Mouse (Mus musculus): ENCODE measurements around the gene Sugp1.
"Not testable (repeated sequence)": the region's sequence is repeated elsewhere in the genome, so short reads cannot be mapped to it uniquely, and the experiment has no call there.

Gene Sugp1

GRCm38 (mm10) chr8:70042583-70043455, at the start of gene Sugp1, which contains the start of gene Mau2:
Gene Sugp1 (plus strand): TSS chr8:70042813.
Gene Mau2 (minus strand): TSS chr8:70042734.
- peak; percentile 96 for DNase-seq (ENCODE audit: extremely low spot score, low spot score)

- no peak for DNase-seq (ENCODE audit: extremely low spot score, low spot score)
These were observed 47.2 kb upstream of the Sugp1 start for GRCm38 (mm10) chr8:69995422-69995775.

DNA sequence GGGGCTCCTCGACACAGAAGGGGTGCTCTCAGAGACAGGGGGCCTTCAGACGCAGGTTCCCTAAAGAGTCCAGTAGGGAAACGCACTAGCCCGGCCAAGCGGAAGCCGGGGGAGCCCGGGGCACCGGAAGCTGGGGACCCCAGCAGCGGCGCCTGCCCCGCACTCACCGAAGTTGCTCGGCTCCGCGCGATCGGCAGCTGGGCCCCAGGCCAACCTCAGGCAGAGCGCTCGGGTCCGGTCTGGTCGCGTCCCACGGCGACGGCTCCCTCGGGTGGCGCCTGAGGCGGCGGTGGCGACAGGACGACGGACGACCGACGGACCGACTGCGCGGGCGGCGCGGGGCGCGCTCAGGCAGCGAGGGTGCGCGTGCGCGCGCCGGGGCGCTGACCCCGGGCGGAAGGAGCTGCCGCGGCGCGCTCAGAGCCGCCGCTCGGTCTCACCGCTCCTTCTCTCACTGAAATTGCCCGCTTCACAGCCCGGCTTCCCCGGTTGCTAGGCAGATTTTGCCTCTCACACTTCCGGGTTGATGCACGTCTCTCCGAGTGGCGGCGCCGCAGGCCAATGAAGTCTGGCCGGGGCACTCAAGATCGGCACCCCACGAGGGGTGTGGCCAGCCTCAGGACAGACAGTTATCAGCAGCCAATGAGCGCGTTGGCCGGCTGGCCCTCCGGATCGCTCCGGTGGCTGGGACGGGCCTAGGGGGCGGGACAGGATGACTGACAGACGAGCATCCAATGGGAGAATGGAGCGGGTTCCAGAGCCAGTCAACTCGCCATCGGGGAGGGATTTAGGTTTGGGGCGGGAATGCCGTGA, 46.6 kb upstream of the Sugp1 start, which contains the start of gene Gatad2a:
TSS of gene Gatad2a (minus strand) at position 609 of the 813 bp plus-strand sequence.
- peak; percentile 99 for DNase-seq (ENCODE audit: extremely low spot score, low spot score)

GRCm38 (mm10) chr8:69996589-69997285, 45.9 kb upstream of the Sugp1 start:
- no peak for DNase-seq (ENCODE audit: extremely low spot score, low spot score)

DNA sequence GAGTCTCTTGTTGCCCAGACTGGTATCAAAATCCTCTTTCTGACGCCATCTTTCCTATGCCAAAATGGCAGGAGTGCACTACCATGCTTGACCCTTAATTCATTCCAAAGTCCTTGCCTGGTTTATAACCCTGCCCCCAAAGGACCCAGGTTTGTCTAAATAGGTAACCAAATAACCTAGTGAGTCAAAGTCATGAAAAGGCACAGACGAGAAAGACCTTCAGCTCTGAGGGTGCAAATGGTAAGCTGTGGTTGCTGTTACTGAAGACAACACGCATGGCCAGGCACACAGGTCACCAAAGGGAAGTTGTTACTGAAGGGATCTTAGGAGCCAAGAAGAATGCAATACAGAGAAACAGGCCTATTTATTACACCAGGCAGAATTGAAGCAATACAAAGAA, 43.9 kb upstream of the Sugp1 start:
- DNase-seq (ENCODE audit: extremely low spot score, low spot score): no peak

- DNase-seq (ENCODE audit: extremely low spot score, low spot score): no peak
These were observed 43.4 kb upstream of the Sugp1 start for GRCm38 (mm10) chr8:69999236-69999635.

DNA sequence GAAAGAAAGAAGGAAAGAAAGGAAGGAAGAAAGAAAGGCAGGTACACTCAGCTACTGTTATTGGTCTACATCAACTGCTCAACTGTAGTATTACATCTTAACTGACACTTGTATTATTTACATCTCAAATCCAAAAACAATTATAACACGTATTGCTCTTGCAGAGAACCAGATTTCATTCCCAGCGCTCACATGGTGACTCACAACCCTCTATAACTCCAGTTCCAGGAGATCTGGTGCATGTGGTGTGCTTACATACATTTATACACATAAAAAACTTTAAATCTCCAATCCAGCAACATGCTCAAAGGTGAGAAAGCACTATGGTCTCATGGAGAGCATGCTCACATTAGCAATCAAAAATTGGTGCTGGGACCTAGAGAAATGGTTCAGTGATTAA, 42.4 kb upstream of the Sugp1 start:
- DNase-seq (ENCODE audit: extremely low spot score, low spot score): no peak

DNA sequence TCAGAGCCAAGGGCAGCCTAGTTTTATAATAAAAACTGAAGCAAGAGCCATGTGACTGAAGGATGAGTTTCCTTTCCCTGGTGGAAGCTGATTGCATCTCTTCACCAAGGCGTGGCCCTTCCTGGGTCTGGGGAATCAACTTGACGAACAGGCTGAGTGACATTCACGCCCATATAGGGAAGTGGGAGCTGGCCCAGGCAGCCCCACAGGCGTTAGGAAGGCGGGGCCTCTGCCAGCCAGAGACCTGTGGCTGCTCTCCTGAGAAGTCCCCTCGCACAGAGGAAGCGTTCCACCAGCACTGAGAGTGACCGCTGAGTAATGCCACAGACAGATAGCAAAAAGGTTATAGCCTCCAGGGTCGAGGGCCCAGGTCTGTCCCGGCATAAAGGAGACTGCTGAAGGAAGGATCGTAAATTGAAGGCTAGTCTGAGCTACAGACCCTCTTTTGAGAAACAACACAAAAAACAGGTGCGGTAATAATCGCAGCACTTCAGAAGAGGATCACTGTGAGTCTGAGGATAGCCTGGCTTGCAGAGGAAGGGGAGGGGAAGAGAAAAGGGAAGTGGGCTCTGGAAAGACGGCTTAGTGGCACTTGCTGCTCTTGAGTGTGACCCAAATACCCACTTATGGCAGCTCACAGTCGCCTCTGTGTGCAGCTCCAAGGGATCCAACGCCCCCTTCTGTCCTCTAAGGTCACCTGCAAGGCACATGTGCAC, 41.3 kb upstream of the Sugp1 start:
- peak; percentile 33 for DNase-seq (ENCODE audit: extremely low spot score, low spot score)

DNA sequence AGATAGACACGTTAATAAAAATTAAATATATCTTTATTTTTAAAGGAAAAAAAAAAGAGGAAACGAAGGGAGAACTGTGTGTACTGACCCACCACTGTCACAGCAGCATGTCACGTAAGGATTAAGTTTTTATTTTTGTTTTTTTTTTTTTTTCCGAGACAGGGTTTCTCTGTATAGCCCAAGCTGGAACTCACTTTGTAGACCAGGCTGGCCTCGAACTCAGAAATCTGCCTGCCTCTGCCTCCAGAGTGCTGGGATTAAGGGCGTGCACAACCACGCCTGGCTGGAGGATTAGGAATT, 40.8 kb upstream of the Sugp1 start:
- DNase-seq (ENCODE audit: extremely low spot score, low spot score): not testable (repeated sequence)

DNA sequence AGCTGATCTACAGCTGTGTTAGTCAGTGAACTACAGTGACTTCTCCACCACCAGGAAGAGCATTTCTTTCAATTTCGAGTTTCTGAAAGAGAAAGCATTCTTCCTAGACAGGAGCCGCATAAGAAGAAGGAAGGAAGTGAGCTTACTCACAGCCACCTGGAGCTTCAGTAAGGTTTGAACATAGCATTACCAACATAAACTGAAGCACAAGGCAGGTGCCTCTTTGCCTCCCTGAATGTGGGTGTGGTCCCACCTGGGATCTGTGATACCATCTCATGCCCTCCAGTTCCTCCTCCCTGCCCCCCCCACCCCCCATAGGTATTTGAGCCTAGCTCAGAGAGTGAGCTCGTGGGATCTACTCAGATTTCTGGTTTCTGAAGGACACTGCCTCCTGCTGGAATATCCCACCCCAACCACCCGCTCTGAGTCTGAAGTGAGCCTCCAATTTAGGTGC, 39.4 kb upstream of the Sugp1 start:
- DNase-seq (ENCODE audit: extremely low spot score, low spot score): no peak

GRCm38 (mm10) chr8:70004345-70004744, 38.3 kb upstream of the Sugp1 start:
- DNase-seq (ENCODE audit: extremely low spot score, low spot score): no peak

DNA sequence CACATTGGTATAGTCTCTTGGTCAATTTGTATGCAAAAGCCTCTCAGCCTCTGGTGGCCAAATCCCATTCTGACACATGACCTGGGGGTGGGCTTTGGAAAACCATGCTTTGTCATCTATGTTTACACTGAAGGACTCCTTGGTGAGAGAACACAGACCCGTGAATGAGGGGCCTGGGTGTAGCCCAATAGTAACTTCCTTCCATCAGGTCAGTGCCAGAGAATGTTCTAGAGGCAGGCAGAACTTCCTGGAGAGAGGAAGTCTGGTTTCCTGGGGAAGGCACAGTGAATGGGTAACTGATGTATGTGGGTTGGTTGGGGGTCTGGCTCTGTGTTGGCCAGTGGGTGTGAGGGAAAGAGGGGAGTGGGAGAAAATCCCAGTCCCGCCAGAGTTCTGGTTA, 37.4 kb upstream of the Sugp1 start:
- DNase-seq (ENCODE audit: extremely low spot score, low spot score): no peak

DNA sequence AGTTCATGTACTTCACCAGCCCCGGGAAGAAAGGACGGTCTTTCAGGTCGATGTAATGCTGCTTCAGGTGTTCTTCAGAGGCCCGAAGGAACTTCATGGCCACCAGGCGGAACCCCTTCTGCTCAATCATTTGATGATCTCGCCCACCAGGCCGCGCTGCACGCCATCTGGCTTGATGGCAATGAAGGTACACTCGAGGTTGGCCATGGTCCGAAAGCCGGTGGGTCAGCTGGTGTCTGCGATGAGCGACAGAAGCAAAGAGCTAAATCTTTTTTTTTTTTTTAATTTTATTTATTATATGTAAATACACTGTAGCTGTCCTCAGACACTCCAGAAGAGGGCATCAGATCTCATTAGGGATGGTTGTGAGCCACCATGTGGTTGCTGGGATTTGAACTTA, 31.8 kb upstream of the Sugp1 start:
- DNase-seq (ENCODE audit: extremely low spot score, low spot score): not testable (repeated sequence)

DNA sequence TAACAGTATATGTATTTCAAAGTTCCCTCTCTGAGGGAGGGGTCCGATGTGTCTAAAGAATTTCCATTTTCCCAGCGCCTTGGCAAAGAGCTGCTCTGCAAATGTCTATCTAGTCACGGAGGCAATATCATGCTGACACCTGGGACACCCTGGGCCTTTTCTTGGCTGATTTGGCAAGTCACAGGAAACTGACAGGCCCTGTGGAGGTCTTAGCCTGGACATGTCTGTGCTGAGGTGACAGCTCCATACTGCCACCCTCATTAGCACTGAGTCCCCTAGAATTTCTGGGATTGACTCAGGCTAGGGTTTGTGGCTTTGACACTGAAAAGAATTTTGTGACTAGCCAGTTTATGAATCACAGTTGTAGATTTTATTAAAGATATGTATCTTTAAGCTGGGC, 30.3 kb upstream of the Sugp1 start:
- no peak for DNase-seq (ENCODE audit: extremely low spot score, low spot score)

GRCm38 (mm10) chr8:70012763-70013162, 29.9 kb upstream of the Sugp1 start:
- DNase-seq (ENCODE audit: extremely low spot score, low spot score): no peak

- no peak for DNase-seq (ENCODE audit: extremely low spot score, low spot score)
These were observed 27.6 kb upstream of the Sugp1 start for GRCm38 (mm10) chr8:70015017-70015416.

DNA sequence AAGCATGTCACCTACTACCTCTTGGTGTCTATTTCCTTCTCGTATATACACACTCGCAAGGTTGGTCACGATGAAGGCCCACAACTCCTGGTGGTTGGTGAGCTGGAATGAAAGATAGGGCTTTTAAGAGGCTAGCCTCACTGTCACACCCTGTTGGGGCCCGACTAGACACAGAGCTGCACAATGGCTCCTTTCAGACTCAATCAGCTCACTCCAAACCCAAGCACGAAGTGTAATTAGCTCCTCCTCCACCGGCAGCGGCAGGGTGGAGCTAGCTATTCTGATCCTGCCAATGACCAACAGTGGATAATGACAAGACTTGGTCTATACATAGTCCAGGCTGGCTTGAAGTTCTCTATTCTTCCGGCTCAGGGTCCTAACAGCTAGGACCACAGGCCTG, 19.0 kb upstream of the Sugp1 start:
- no peak for DNase-seq (ENCODE audit: extremely low spot score, low spot score)

- no peak for DNase-seq (ENCODE audit: extremely low spot score, low spot score)
These were observed 16.5 kb upstream of the Sugp1 start for GRCm38 (mm10) chr8:70026151-70026550.

DNA sequence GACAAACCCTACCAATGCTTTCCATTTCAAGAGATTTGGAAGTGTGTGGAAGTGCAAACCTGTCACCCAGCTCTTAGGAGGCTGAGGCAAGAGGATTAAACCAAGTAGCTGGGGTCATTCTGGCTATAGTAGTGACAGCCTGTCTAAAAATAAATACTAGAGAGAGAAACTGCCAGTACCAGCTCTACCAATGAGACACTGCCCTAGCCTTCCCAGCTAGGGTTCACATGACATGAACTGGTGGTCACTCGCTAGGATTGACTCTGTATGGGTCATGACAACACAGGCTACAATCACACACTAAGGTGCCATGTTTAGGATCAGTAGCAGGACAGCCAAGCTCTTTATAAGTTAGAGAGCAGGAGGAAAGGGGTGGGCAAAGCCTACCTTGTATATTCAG, 12.4 kb upstream of the Sugp1 start:
- DNase-seq (ENCODE audit: extremely low spot score, low spot score): no peak

GRCm38 (mm10) chr8:70037994-70038393, 4.6 kb upstream of the Sugp1 start:
- DNase-seq (ENCODE audit: extremely low spot score, low spot score): no peak

GRCm38 (mm10) chr8:70041885-70042546, 597 bp upstream of the Sugp1 start:
- no peak for DNase-seq (ENCODE audit: extremely low spot score, low spot score)

Data from neural tube, embryonic 10.5 days (tissue).